Mouse (Mus musculus): Measurements from ENCODE around the gene Ppp1r3e.

GRCm38 (mm10) chr14:54924641-54925348, 47.4 kb upstream of the Ppp1r3e start:
- TF ChIP-seq GATA1 (IDR thresholded peaks at IDR 0.05; ENCODE audit: low read length) (no peak), TAL1 (IDR thresholded peaks at IDR 0.05; ENCODE audit: low read length) (no peak)
